Mouse (Mus musculus): ENCODE measurements at regions not wholly inside any gene's neighbourhood (a gene's known extent, or its start where the extent isn't known, plus 50 kb on each side); places are given as distances from the start of the nearest gene placed in this dataset.

GRCm38 (mm10) chr1:81576965-81577664 is 500.4 kb downstream of the Nyap2 start:
- Histone ChIP-seq H3K4me1 (ENCODE audit: control insufficient read depth, insufficient read depth, low read length) (no peaks in the 10 kb centered on the region), H3K4me3 (ENCODE audit: insufficient read depth, low read length) (no peak overlapping the region), H3K27ac (ENCODE audit: insufficient read depth, low read length) (no peak overlapping the region)
- TF ChIP-seq CTCF (IDR thresholded peaks at IDR 0.05; ENCODE audit: borderline replicate concordance, insufficient read depth, low read length), result no peak
- TF ChIP-seq POLR2A (IDR thresholded peaks at IDR 0.05; ENCODE audit: low read depth, low read length), result no peak

GRCm38 (mm10) chr1:81577665-81578201 is 501.0 kb downstream of the Nyap2 start:
- H3K4me1 ChIP-seq (ENCODE audit: control insufficient read depth, insufficient read depth, low read length), result no peaks in the 10 kb centered on the region
- TF ChIP-seq CTCF (IDR thresholded peaks at IDR 0.05; ENCODE audit: borderline replicate concordance, insufficient read depth, low read length), result no peak
- no peak for TF ChIP-seq POLR2A (IDR thresholded peaks at IDR 0.05; ENCODE audit: low read depth, low read length)
- no peak overlapping the region for H3K27ac ChIP-seq (ENCODE audit: insufficient read depth, low read length)
- H3K4me3 ChIP-seq (ENCODE audit: insufficient read depth, low read length), result no peak overlapping the region

- no peak overlapping the region for H3K27ac ChIP-seq (ENCODE audit: insufficient read depth, low read length)
- H3K4me3 ChIP-seq (ENCODE audit: insufficient read depth, low read length), result no peak overlapping the region
- TF ChIP-seq CTCF (IDR thresholded peaks at IDR 0.05; ENCODE audit: borderline replicate concordance, insufficient read depth, low read length), result no peak
- TF ChIP-seq POLR2A (IDR thresholded peaks at IDR 0.05; ENCODE audit: low read depth, low read length), result no peak
- H3K4me1 ChIP-seq (ENCODE audit: control insufficient read depth, insufficient read depth, low read length), result no peaks in the 10 kb centered on the region
Observed at GRCm38 (mm10) chr1:81581208-81581607, 504.5 kb downstream of the Nyap2 start.

GRCm38 (mm10) chr1:81587780-81588307 is 511.1 kb downstream of the Nyap2 start:
- TF ChIP-seq POLR2A (IDR thresholded peaks at IDR 0.05; ENCODE audit: low read depth, low read length) (no peak), CTCF (IDR thresholded peaks at IDR 0.05; ENCODE audit: borderline replicate concordance, insufficient read depth, low read length) (no peak)

GRCm38 (mm10) chr1:81591623-81592022 is 514.9 kb downstream of the Nyap2 start:
- TF ChIP-seq POLR2A (IDR thresholded peaks at IDR 0.05; ENCODE audit: low read depth, low read length), result no peak
- TF ChIP-seq CTCF (IDR thresholded peaks at IDR 0.05; ENCODE audit: borderline replicate concordance, insufficient read depth, low read length), result no peak
- Histone ChIP-seq H3K27ac (ENCODE audit: insufficient read depth, low read length) (no peak overlapping the region), H3K4me3 (ENCODE audit: insufficient read depth, low read length) (no peak overlapping the region), H3K4me1 (ENCODE audit: control insufficient read depth, insufficient read depth, low read length) (no peaks in the 10 kb centered on the region; the same call in 1 of the 2 replicates)

More at GRCm38 (mm10) chr1:81587780-81588307, 511.1 kb downstream of the Nyap2 start:
- H3K4me1 ChIP-seq (ENCODE audit: control insufficient read depth, insufficient read depth, low read length), result no peaks in the 10 kb centered on the region
- no peak overlapping the region for H3K4me3 ChIP-seq (ENCODE audit: insufficient read depth, low read length)
- H3K27ac ChIP-seq (ENCODE audit: insufficient read depth, low read length), result no peak overlapping the region

- TF ChIP-seq POLR2A (IDR thresholded peaks at IDR 0.05; ENCODE audit: low read depth, low read length) (peak; percentile 47), CTCF (IDR thresholded peaks at IDR 0.05; ENCODE audit: borderline replicate concordance, insufficient read depth, low read length) (no peak)
- H3K4me1 ChIP-seq (ENCODE audit: control insufficient read depth, insufficient read depth, low read length), result no peaks in the 10 kb centered on the region; the same call in 1 of the 2 replicates
- H3K27ac ChIP-seq (ENCODE audit: insufficient read depth, low read length), result no peak overlapping the region
- peak overlapping the region; percentile 30; the same call in 1 of the 2 replicates for H3K4me3 ChIP-seq (ENCODE audit: insufficient read depth, low read length)
Observed at GRCm38 (mm10) chr1:81593280-81594182, 516.8 kb downstream of the Nyap2 start.

GRCm38 (mm10) chr1:81594183-81594515 is 517.4 kb downstream of the Nyap2 start:
- Histone ChIP-seq H3K4me1 (ENCODE audit: control insufficient read depth, insufficient read depth, low read length) (no peaks in the 10 kb centered on the region; the same call in 1 of the 2 replicates), H3K4me3 (ENCODE audit: insufficient read depth, low read length) (no peak overlapping the region), H3K27ac (ENCODE audit: insufficient read depth, low read length) (no peak overlapping the region)
- TF ChIP-seq POLR2A (IDR thresholded peaks at IDR 0.05; ENCODE audit: low read depth, low read length), result no peak
- TF ChIP-seq CTCF (IDR thresholded peaks at IDR 0.05; ENCODE audit: borderline replicate concordance, insufficient read depth, low read length), result no peak

GRCm38 (mm10) chr1:81594606-81595005 is 517.9 kb downstream of the Nyap2 start:
- TF ChIP-seq POLR2A (IDR thresholded peaks at IDR 0.05; ENCODE audit: low read depth, low read length), result no peak
- TF ChIP-seq CTCF (IDR thresholded peaks at IDR 0.05; ENCODE audit: borderline replicate concordance, insufficient read depth, low read length), result no peak
- Histone ChIP-seq H3K4me1 (ENCODE audit: control insufficient read depth, insufficient read depth, low read length) (no peaks in the 10 kb centered on the region; the same call in 1 of the 2 replicates), H3K27ac (ENCODE audit: insufficient read depth, low read length) (no peak overlapping the region), H3K4me3 (ENCODE audit: insufficient read depth, low read length) (no peak overlapping the region)

- Histone ChIP-seq H3K4me1 (ENCODE audit: control insufficient read depth, insufficient read depth, low read length) (0 out of 2 replicates have a peak, but pooled peaks cover 2% of the 10 kb centered on the region), H3K4me3 (ENCODE audit: insufficient read depth, low read length) (no peak overlapping the region), H3K27ac (ENCODE audit: insufficient read depth, low read length) (no peak overlapping the region)
- TF ChIP-seq POLR2A (IDR thresholded peaks at IDR 0.05; ENCODE audit: low read depth, low read length), result no peak
- no peak for TF ChIP-seq CTCF (IDR thresholded peaks at IDR 0.05; ENCODE audit: borderline replicate concordance, insufficient read depth, low read length)
Observed at GRCm38 (mm10) chr1:81608772-81609171, 532.0 kb downstream of the Nyap2 start.
